In genomic region chr7:122670442-122670872, GRCm38 (mm10) we compare ENCODE assay signal across 9 mouse cellular contexts. TPM values are rescaled to one million over a fixed set of nuclear protein-coding genes. Genes with fewer than 3 reads are reported as not detected.
A peak's percentile ranks its signal among the peaks of the same experiment; 100 is the strongest.
DNase-seq lines count a peak whose midpoint lies in the region; ATAC-seq lines count a peak whose summit lies in the region.
"Had no signal": no experiment of that assay in that cellular context is flagged by ENCODE, and none has a peak within 500 bp of the region (broad histone marks: within the 10 kb centered on the region; RNA-seq: fewer than 3 reads in every experiment).

Gene Cacng3 (plus strand): TSS chr7:122670492.

- no peak for ATAC-seq in embryonic facial prominence, embryonic 14.5 days (ENCODE audit: low read depth)
- 0 out of 2 replicates have a peak, but pooled peaks have one; percentile 32 for ATAC-seq in hindbrain, embryonic 13.5 days (ENCODE audit: low FRiP score)
- ATAC-seq in midbrain, embryonic 11.5 days (ENCODE audit: low FRiP score), result peak; percentile 33; the same call in 1 of the 2 replicates

- no peaks in the 10 kb centered on the region for H3K4me1 ChIP-seq in embryonic facial prominence, embryonic 14.5 days (ENCODE audit: control insufficient read depth, insufficient read depth, low read length)
- H3K4me1 ChIP-seq in hindbrain, embryonic 13.5 days (replicated peaks), result peaks cover 15% of the 10 kb centered on the region
- no peaks in the 10 kb centered on the region for H3K4me1 ChIP-seq in midbrain, embryonic 11.5 days (ENCODE audit: control insufficient read depth, insufficient read depth, low read length)

- 10% methylated on average over 13 of the region's 13 CpGs for WGBS in embryonic facial prominence, embryonic 14.5 days
- 12% methylated on average over 13 of the region's 13 CpGs for WGBS in hindbrain, embryonic 13.5 days
- WGBS in midbrain, embryonic 11.5 days, result 13% methylated on average over 13 of the region's 13 CpGs

- no peak within 1 kb of the TSS for H3K27ac ChIP-seq in embryonic facial prominence, embryonic 14.5 days (replicated peaks; ENCODE audit: low read depth, low read length)
- peak within 1 kb of the TSS; percentile 62 for H3K27ac ChIP-seq in hindbrain, embryonic 13.5 days
- no peak within 1 kb of the TSS for H3K27ac ChIP-seq in midbrain, embryonic 11.5 days (ENCODE audit: low read depth, low read length)

- no peak within 1 kb of the TSS for H3K4me3 ChIP-seq in embryonic facial prominence, embryonic 14.5 days (ENCODE audit: low read depth, low read length)
- peak within 1 kb of the TSS; percentile 46 for H3K4me3 ChIP-seq in hindbrain, embryonic 13.5 days
- H3K4me3 ChIP-seq in midbrain, embryonic 11.5 days (ENCODE audit: low read depth, low read length), result peak within 1 kb of the TSS; percentile 21

- H3K9ac ChIP-seq in embryonic facial prominence, embryonic 14.5 days (ENCODE audit: low read depth, low read length), result no peak within 1 kb of the TSS
- peak within 1 kb of the TSS; percentile 68 for H3K9ac ChIP-seq in hindbrain, embryonic 13.5 days
- peak within 1 kb of the TSS; percentile 7; the same call in 1 of the 2 replicates for H3K9ac ChIP-seq in midbrain, embryonic 11.5 days (ENCODE audit: low read length)

- H3K4me2 ChIP-seq in embryonic facial prominence, embryonic 14.5 days (ENCODE audit: low read depth, low read length), result peak within 1 kb of the TSS; percentile 38
- H3K4me2 ChIP-seq in hindbrain, embryonic 13.5 days, result peak within 1 kb of the TSS; percentile 78
- peak within 1 kb of the TSS; percentile 32 for H3K4me2 ChIP-seq in midbrain, embryonic 11.5 days

- H3K27me3 ChIP-seq in embryonic facial prominence, embryonic 14.5 days (replicated peaks; ENCODE audit: control insufficient read depth, insufficient read depth, low read length), result peaks cover 19% of the 10 kb centered on the region
- H3K27me3 ChIP-seq in hindbrain, embryonic 13.5 days, result peaks cover 16% of the 10 kb centered on the region; the same call in 1 of the 2 replicates
- H3K27me3 ChIP-seq in midbrain, embryonic 11.5 days (ENCODE audit: control insufficient read depth, insufficient read depth, low read length), result peaks cover 3% of the 10 kb centered on the region

- H3K9me3 ChIP-seq in embryonic facial prominence, embryonic 14.5 days (ENCODE audit: control insufficient read depth, low read length), result no peaks in the 10 kb centered on the region
- no peaks in the 10 kb centered on the region for H3K9me3 ChIP-seq in hindbrain, embryonic 13.5 days
- H3K9me3 ChIP-seq in midbrain, embryonic 11.5 days (ENCODE audit: control insufficient read depth, low read length), result no peaks in the 10 kb centered on the region

- no peak for DNase-seq in left cerebral cortex, adult 18-20 months (ENCODE audit: low spot score in 2 of 2)
- no peak for DNase-seq in left cerebral cortex, adult 11 months (ENCODE audit: low spot score)
- no peak for DNase-seq in embryonic facial prominence, embryonic 14.5 days (ENCODE audit: low spot score)
- no peak for DNase-seq in midbrain, embryonic 11.5 days (ENCODE audit: low spot score, missing footprints)
- no peak for DNase-seq in MN1 (ENCODE audit: low spot score)
- DNase-seq in right cerebral cortex, adult 18-20 months, result no peak
- no peak for DNase-seq in urinary bladder, adult 2 months (ENCODE audit: low spot score)

- H3K36me3 ChIP-seq in embryonic facial prominence, embryonic 14.5 days (ENCODE audit: control insufficient read depth, insufficient read depth, low read length), result no peaks in the 10 kb centered on the region
- no peaks in the 10 kb centered on the region for H3K36me3 ChIP-seq in hindbrain, embryonic 13.5 days
- H3K36me3 ChIP-seq in midbrain, embryonic 11.5 days (ENCODE audit: control insufficient read depth, insufficient read depth, low read length), result no peaks in the 10 kb centered on the region

RNA-seq across cellular contexts. Expression of gene Cacng3, which starts in this region (rescaled TPM):
- 100 to 1,000 TPM; 133 to 144 TPM for total RNA-seq in left cerebral cortex, adult 18-20 months (2021)
- 0.33 and 0.52 TPM in 2 replicates for polyA plus RNA-seq in embryonic facial prominence, embryonic 14.5 days (2014; fragmentation: Nextera tagmentation; extraction: Ambion mirVana)
- 9.2 and 11.3 TPM in 2 replicates for polyA plus RNA-seq in hindbrain, embryonic 13.5 days (2015; fragmentation: Nextera tagmentation; extraction: Ambion mirVana)
- polyA plus RNA-seq in midbrain, embryonic 11.5 days (2014; fragmentation: Nextera tagmentation; extraction: Ambion mirVana), result 2.4 and 2.6 TPM in 2 replicates
- 0.01 and 0.03 TPM in 2 replicates for polyA plus RNA-seq in urinary bladder, adult 2 months (2012; rRNA removed)
- polyA plus RNA-seq: testis, adult 2 months had no signal
